ENCODE assay signal across 8 mouse cellular contexts in genomic region chr13:74166348-74167056, GRCm38 (mm10). TPM values are rescaled to one million over a fixed set of nuclear protein-coding genes. Genes with fewer than 3 reads are reported as not detected.
DNase-seq lines count a peak whose midpoint lies in the region; ATAC-seq and TF ChIP-seq lines count a peak whose summit lies in the region.

No protein-coding gene starts in this region.

- WGBS in bone marrow, adult 2 months = 5% methylated on average over 19 of the region's 19 CpGs
- 16% methylated on average over 19 of the region's 19 CpGs for WGBS in embryonic facial prominence, embryonic 13.5 days
- 8% methylated on average over 19 of the region's 19 CpGs for WGBS in heart, embryonic 13.5 days
- 6% methylated on average over 18 of the region's 19 CpGs for WGBS in lung, embryonic 16.5 days

- H3K4me1 ChIP-seq in bone marrow, adult 2 months (ENCODE audit: control insufficient read depth, insufficient read depth, low read length) = no peaks in the 10 kb centered on the region; the same call in 1 of the 2 replicates
- peaks cover 11% of the 10 kb centered on the region for H3K4me1 ChIP-seq in embryonic facial prominence, embryonic 13.5 days
- peaks cover 15% of the 10 kb centered on the region for H3K4me1 ChIP-seq in heart, embryonic 13.5 days
- 0 out of 2 replicates have a peak, but pooled peaks cover 2% of the 10 kb centered on the region for H3K4me1 ChIP-seq in lung, embryonic 16.5 days (replicated peaks; ENCODE audit: control insufficient read depth, insufficient read depth, low read length)

- H3K9me3 ChIP-seq in embryonic facial prominence, embryonic 13.5 days = no peaks in the 10 kb centered on the region
- no peaks in the 10 kb centered on the region for H3K9me3 ChIP-seq in heart, embryonic 13.5 days
- no peaks in the 10 kb centered on the region for H3K9me3 ChIP-seq in lung, embryonic 16.5 days (ENCODE audit: control insufficient read depth, low read length)

- H3K4me2 ChIP-seq in embryonic facial prominence, embryonic 13.5 days = peak overlapping the region; percentile 82
- H3K4me2 ChIP-seq in heart, embryonic 13.5 days = peak overlapping the region; percentile 85
- peak overlapping the region; percentile 58 for H3K4me2 ChIP-seq in lung, embryonic 16.5 days (ENCODE audit: low read depth, low read length)

- no peak for TF ChIP-seq CTCF in bone marrow, adult 2 months (IDR thresholded peaks at IDR 0.05; ENCODE audit: control insufficient read depth, insufficient read depth, low read length)

- no peak; the same call in 1 of the 2 replicates for TF ChIP-seq POLR2A in bone marrow, adult 2 months (IDR thresholded peaks at IDR 0.05; ENCODE audit: borderline replicate concordance, control insufficient read depth, low read depth, low read length)

- H3K27ac ChIP-seq in bone marrow, adult 2 months (ENCODE audit: control insufficient read depth, insufficient read depth, low read depth, low read length, poor library complexity) = no peak overlapping the region; the same call in 1 of the 2 replicates
- H3K27ac ChIP-seq in embryonic facial prominence, embryonic 13.5 days = no peak overlapping the region
- no peak overlapping the region for H3K27ac ChIP-seq in heart, embryonic 13.5 days (replicated peaks)
- H3K27ac ChIP-seq in lung, embryonic 16.5 days (ENCODE audit: low read length) = no peak overlapping the region

- DNase-seq in ES-CJ7 (ENCODE audit: low read depth, low spot score) = peak; percentile 34
- DNase-seq in layer of hippocampus, adult 9-11 months = peak; percentile 17
- DNase-seq in ovary, postnatal 36 days (ENCODE audit: low spot score) = peak; percentile 46
- DNase-seq in thymus, postnatal 14 days = peak; percentile 77

- peak overlapping the region; percentile 73 for H3K9ac ChIP-seq in embryonic facial prominence, embryonic 13.5 days
- peak overlapping the region; percentile 81 for H3K9ac ChIP-seq in heart, embryonic 13.5 days
- peak overlapping the region; percentile 55 for H3K9ac ChIP-seq in lung, embryonic 16.5 days (ENCODE audit: low read length)

- ATAC-seq in embryonic facial prominence, embryonic 13.5 days (ENCODE audit: insufficient number of reproducible peaks, insufficient read depth, low FRiP score, low TSS enrichment, low read depth) = 0 out of 2 replicates have a peak, but pooled peaks have one; percentile 27
- ATAC-seq in heart, embryonic 13.5 days (ENCODE audit: extremely low read depth, insufficient number of reproducible peaks, low FRiP score, low TSS enrichment) = peak; percentile 45; the same call in 1 of the 2 replicates
- peak; percentile 86 for ATAC-seq in lung, embryonic 16.5 days (ENCODE audit: low read depth)

- H3K27me3 ChIP-seq in embryonic facial prominence, embryonic 13.5 days = no peaks in the 10 kb centered on the region
- H3K27me3 ChIP-seq in heart, embryonic 13.5 days (replicated peaks) = 0 out of 2 replicates have a peak, but pooled peaks cover 4% of the 10 kb centered on the region
- H3K27me3 ChIP-seq in lung, embryonic 16.5 days (ENCODE audit: control insufficient read depth, insufficient read depth, low read depth, low read length) = no peaks in the 10 kb centered on the region

- peaks cover 23% of the 10 kb centered on the region for H3K36me3 ChIP-seq in embryonic facial prominence, embryonic 13.5 days
- peaks cover 23% of the 10 kb centered on the region for H3K36me3 ChIP-seq in heart, embryonic 13.5 days
- H3K36me3 ChIP-seq in lung, embryonic 16.5 days (ENCODE audit: control insufficient read depth, insufficient read depth, low read length) = 0 out of 2 replicates have a peak, but pooled peaks cover 2% of the 10 kb centered on the region

- peak overlapping the region; percentile 52 for H3K4me3 ChIP-seq in bone marrow, adult 2 months (replicated peaks; ENCODE audit: control insufficient read depth, low read depth, low read length)
- peak overlapping the region; percentile 54 for H3K4me3 ChIP-seq in embryonic facial prominence, embryonic 13.5 days
- peak overlapping the region; percentile 63 for H3K4me3 ChIP-seq in heart, embryonic 13.5 days
- peak overlapping the region; percentile 49 for H3K4me3 ChIP-seq in lung, embryonic 16.5 days (ENCODE audit: low read length)

RNA-seq across cellular contexts. Expression of gene Exoc3, which starts 42.0 kb away (rescaled TPM):
- 40.2 and 44.8 TPM in 2 replicates for polyA plus RNA-seq in bone marrow, adult 2 months (2011; ENCODE audit: insufficient read depth, insufficient read length, low replicate concordance, missing spikeins)
- polyA plus RNA-seq in embryonic facial prominence, embryonic 13.5 days (2015; fragmentation: Nextera tagmentation; extraction: Ambion mirVana) = 76.9 and 91.6 TPM in 2 replicates
- 46.9 and 56.7 TPM in 2 replicates for polyA plus RNA-seq in heart, embryonic 13.5 days (2015; fragmentation: Nextera tagmentation; extraction: Ambion mirVana)
- polyA plus RNA-seq in lung, embryonic 16.5 days (2015; fragmentation: Nextera tagmentation; extraction: Ambion mirVana) = 65.8 and 67.2 TPM in 2 replicates

RNA-seq across cellular contexts. Expression of gene Slc9a3, which starts 45.2 kb away (rescaled TPM):
- polyA plus RNA-seq in bone marrow, adult 2 months (2011; ENCODE audit: insufficient read depth, insufficient read length, low replicate concordance, missing spikeins) = not detected in 2 replicates
- not detected in 2 replicates for polyA plus RNA-seq in embryonic facial prominence, embryonic 13.5 days (2015; fragmentation: Nextera tagmentation; extraction: Ambion mirVana)
- polyA plus RNA-seq in heart, embryonic 13.5 days (2015; fragmentation: Nextera tagmentation; extraction: Ambion mirVana) = not detected in 2 replicates
- not detected in 2 replicates for polyA plus RNA-seq in lung, embryonic 16.5 days (2015; fragmentation: Nextera tagmentation; extraction: Ambion mirVana)

Comparison
In these comparisons a context has a peak if more than half of its experiments do, and no peak if none do; other contexts are left out.
1. DNase-seq: peak in every context shown above with its lines; median percentile 77 in thymus, postnatal 14 days; 46 in ovary, postnatal 36 days; 34 in ES-CJ7; 17 in layer of hippocampus, adult 9-11 months.
2. ATAC-seq: peak in every context shown above with its lines; median percentile 86 in lung, embryonic 16.5 days; 45 in heart, embryonic 13.5 days; 27 in embryonic facial prominence, embryonic 13.5 days.